Mouse (Mus musculus) midbrain, embryonic 15.5 days (tissue): Measurements from ENCODE around the gene Rnpc3. TPM values are rescaled to one million over a fixed set of nuclear protein-coding genes. Genes with fewer than 3 reads are reported as not detected.
"Not testable (repeated sequence)": the region's sequence is repeated elsewhere in the genome, so short reads cannot be mapped to it uniquely, and the experiment has no call there.

Experiments used
- ATAC-seq: fragments of 200-750 bp; cut with Nextera tagmentation; replicated peaks from 2 replicates; pipeline ENCODE4 v1.8.0; 2017; ENCODE audit warnings: moderate TSS enrichment
- H3K27ac ChIP-seq: fragments of 300-500 bp; sonication (generic); 2 replicates; pipeline ENCODE4 v1.5.1; 2015; ENCODE audit warnings: mild to moderate bottlenecking, inconsistent platforms
- H3K27me3 ChIP-seq: fragments of 300-500 bp; sonication (generic); replicated peaks from 2 replicates; pipeline ENCODE4 v1.6.1; 2015; ENCODE audit warnings: inconsistent platforms
- H3K36me3 ChIP-seq: fragments of 300-500 bp; sonication (generic); replicated peaks from 2 replicates; pipeline ENCODE4 v1.6.1; 2015; ENCODE audit warnings: inconsistent platforms
- H3K4me1 ChIP-seq: fragments of 300-500 bp; sonication (generic); 2 replicates; pipeline ENCODE4 v1.6.1; 2015; ENCODE audit warnings: inconsistent platforms
- H3K4me2 ChIP-seq: fragments of 300-500 bp; sonication (generic); 2 replicates; pipeline ENCODE4 v1.6.1; 2015; ENCODE audit warnings: inconsistent platforms, mild to moderate bottlenecking, moderate library complexity
- H3K4me3 ChIP-seq: fragments of 300-500 bp; sonication (generic); 2 replicates; pipeline ENCODE4 v1.5.1; 2015; ENCODE audit warnings: mild to moderate bottlenecking, inconsistent platforms
- H3K9ac ChIP-seq: fragments of 300-500 bp; sonication (generic); 2 replicates; pipeline ENCODE4 v1.6.1; 2015; ENCODE audit warnings: mild to moderate bottlenecking, inconsistent platforms
- H3K9me3 ChIP-seq: fragments of 300-500 bp; sonication (generic); 2 replicates; pipeline ENCODE4 v1.6.1; 2016; ENCODE audit warnings: inconsistent platforms
- WGBS: fragments of 180-500 bp; shearing (Covaris S2); methylation state at CpG from one replicate; pipeline ENCODE4 v1.1.7; 2015; ENCODE audit warnings: mixed read lengths; 5-methylcytosine and 5-hydroxymethylcytosine counted together
- polyA plus RNA-seq: library from polyadenylated mRNA; unstranded; fragments of >200 nt; fragmentation: Nextera tagmentation; extraction: Ambion mirVana; gene quantifications from 2 replicates; pipeline ENCODE4 v1.2.1, GENCODE M21; 2015

The Rnpc3 gene
- polyA plus RNA-seq = 52.8 and 60.3 TPM in 2 replicates

DNA sequence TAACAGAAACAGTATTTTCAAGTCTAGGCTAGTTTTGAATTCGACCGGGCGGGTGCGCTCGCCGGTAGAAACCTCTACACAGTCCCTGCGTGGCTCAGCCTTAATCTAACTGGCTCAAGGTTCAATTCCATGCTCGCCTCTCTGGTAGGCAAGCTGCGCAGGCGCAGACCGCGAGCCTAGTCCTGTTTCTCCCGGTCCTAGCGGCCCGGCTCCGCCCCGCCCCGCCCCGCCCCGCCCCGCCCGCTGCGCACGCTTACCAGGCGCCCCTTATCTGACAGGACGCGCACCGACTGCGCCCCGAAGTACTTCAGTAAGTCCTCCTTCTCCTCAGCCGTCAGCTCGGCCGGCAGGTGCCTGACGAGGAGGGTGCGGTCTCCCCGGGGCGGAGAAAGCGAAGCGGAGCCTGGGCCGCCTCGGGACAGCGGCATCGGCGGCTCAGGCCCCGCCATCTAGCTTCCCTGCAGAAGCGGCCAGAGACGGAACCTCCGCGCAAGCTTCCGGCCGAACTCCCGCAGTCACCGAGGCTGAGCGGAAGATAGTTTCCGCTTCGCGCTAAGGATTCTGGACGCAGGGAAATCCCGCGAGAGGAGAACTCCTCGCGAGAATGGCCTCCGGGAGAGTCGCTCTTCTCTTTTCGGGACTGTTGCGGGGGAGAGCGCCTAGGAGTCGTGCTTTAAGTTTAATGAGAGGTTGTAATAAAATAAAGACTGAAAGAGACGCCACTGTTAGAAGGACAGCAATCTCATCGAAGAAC is at the start of gene Rnpc3:
TSS of gene Rnpc3 (minus strand) at position 544 of the 754 bp plus-strand sequence.
- WGBS = under 1% methylated on average over 70 of the region's 70 CpGs
- peak within 1 kb of the TSS; percentile 88 for H3K9ac ChIP-seq
- peak; percentile 98 for ATAC-seq

DNA sequence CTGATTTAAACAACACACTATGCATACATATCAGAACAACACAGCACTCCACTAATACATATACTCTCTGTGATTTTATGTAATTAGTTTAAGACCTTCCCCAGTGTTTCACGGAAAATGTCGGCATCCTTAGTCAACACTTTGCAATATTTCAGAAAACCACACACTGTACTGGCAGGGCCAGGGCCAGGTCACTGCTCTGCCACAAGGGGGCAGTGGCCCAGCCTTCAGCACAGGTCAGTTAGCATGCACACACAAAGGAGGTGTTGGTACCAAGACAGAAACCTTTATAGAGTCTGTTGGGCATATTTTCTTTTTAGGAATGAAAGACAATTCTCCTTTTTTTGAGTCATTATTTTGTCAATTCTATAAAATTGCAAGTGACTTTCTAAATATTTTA is 27.0 kb upstream of the Rnpc3 start:
- Histone ChIP-seq H3K9me3 (no peaks in the 10 kb centered on the region), H3K4me3 (no peak overlapping the region), H3K9ac (no peak overlapping the region), H3K4me2 (no peak overlapping the region), H3K27ac (no peak overlapping the region), H3K36me3 (no peaks in the 10 kb centered on the region), H3K4me1 (no peaks in the 10 kb centered on the region), H3K27me3 (no peaks in the 10 kb centered on the region)
- WGBS = 68% methylated on average over 2 of the region's 2 CpGs
- 0 out of 2 replicates have a peak, but pooled peaks have one; percentile 65 for ATAC-seq

More for the DNA sequence above, at the start of gene Rnpc3:
- H3K36me3 ChIP-seq = no peaks in the 10 kb centered on the region
- peak within 1 kb of the TSS; percentile 75 for H3K4me3 ChIP-seq
- no peaks in the 10 kb centered on the region for H3K27me3 ChIP-seq
- H3K4me2 ChIP-seq = peak within 1 kb of the TSS; percentile 63
- H3K4me1 ChIP-seq = peaks cover 10% of the 10 kb centered on the region
- peak within 1 kb of the TSS; percentile 99 for H3K27ac ChIP-seq
- no peaks in the 10 kb centered on the region for H3K9me3 ChIP-seq

- no peaks in the 10 kb centered on the region for H3K36me3 ChIP-seq
- no peak for ATAC-seq
- H3K4me2 ChIP-seq = no peak overlapping the region
- no peaks in the 10 kb centered on the region for H3K9me3 ChIP-seq
- no peak overlapping the region for H3K9ac ChIP-seq
- H3K4me3 ChIP-seq = no peak overlapping the region
- H3K27me3 ChIP-seq = no peaks in the 10 kb centered on the region
- H3K27ac ChIP-seq = no peak overlapping the region
- H3K4me1 ChIP-seq = no peaks in the 10 kb centered on the region
- WGBS = 82% methylated on average over 3 of the region's 3 CpGs
Observed at GRCm38 (mm10) chr3:113654335-113654734, 24.4 kb upstream of the Rnpc3 start.

- H3K4me2 ChIP-seq, H3K9me3 ChIP-seq, H3K4me3 ChIP-seq, H3K36me3 ChIP-seq, H3K27me3 ChIP-seq, H3K9ac ChIP-seq, H3K4me1 ChIP-seq, H3K27ac ChIP-seq: not testable (repeated sequence)
- WGBS = 44% methylated on average over 3 of the region's 3 CpGs
- ATAC-seq = peak; percentile 63; the same call in 1 of the 2 replicates
Observed at GRCm38 (mm10) chr3:113651386-113651785, 21.4 kb upstream of the Rnpc3 start.

- Histone ChIP-seq H3K36me3 (no peaks in the 10 kb centered on the region), H3K4me3 (no peak overlapping the region), H3K27ac (no peak overlapping the region), H3K27me3 (no peaks in the 10 kb centered on the region), H3K4me1 (no peaks in the 10 kb centered on the region), H3K9me3 (no peaks in the 10 kb centered on the region), H3K4me2 (no peak overlapping the region), H3K9ac (no peak overlapping the region)
- WGBS = 90% methylated on average over 1 of the region's 1 CpGs
- no peak for ATAC-seq
Observed at GRCm38 (mm10) chr3:113639545-113639944, 9.6 kb upstream of the Rnpc3 start.

DNA sequence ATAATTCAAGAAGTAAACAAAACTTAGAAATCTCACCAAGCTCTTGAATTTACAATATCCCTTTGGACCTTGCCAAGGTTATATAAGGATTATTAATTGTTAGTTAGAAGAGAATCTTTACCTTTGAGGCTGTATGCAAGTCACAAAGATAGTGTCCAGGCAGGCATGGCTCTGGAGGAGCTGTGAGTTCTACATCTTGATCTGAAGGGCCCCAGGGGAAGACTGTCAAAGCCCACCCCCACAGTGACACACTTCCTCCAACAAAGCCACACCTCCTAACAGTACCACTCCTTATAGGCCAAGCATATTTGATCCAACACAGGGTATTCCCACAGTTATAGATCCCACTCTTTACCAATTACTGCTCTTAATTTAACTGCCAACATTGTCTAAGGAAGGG is 4.3 kb upstream of the Rnpc3 start:
- ATAC-seq = no peak
- no peak overlapping the region for H3K4me2 ChIP-seq

DNA sequence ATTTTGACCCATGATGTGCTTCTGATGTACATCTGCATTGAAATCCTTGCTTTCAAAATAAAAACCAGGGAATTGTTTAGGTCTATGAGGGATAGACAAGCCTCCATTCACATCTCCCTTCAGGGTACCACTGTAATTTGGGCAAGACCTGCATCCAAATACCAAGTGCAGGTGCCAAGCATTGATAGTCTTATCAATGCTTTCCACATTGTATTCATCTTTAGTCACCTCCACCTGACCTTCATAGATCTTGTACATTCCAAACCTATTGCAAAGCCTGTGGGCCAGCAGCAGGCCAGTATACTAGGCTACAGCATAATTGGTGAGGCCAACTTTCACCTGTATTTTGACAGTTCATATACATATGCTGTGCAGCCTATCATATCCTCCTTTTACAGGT is 1.7 kb upstream of the Rnpc3 start:
- no peak overlapping the region for H3K9ac ChIP-seq
- H3K27me3 ChIP-seq = no peaks in the 10 kb centered on the region
- no peak overlapping the region for H3K4me3 ChIP-seq
- H3K36me3 ChIP-seq = no peaks in the 10 kb centered on the region
- H3K9me3 ChIP-seq = no peaks in the 10 kb centered on the region
- no peak overlapping the region for H3K27ac ChIP-seq
- no peak for ATAC-seq
- no peak overlapping the region for H3K4me2 ChIP-seq
- H3K4me1 ChIP-seq = peaks cover 10% of the 10 kb centered on the region

More for the DNA sequence above, 4.3 kb upstream of the Rnpc3 start:
- no peaks in the 10 kb centered on the region for H3K36me3 ChIP-seq
- H3K4me1 ChIP-seq = peaks cover 6% of the 10 kb centered on the region
- no peak overlapping the region for H3K9ac ChIP-seq
- H3K27ac ChIP-seq = no peak overlapping the region
- H3K27me3 ChIP-seq = no peaks in the 10 kb centered on the region
- no peak overlapping the region for H3K4me3 ChIP-seq
- H3K9me3 ChIP-seq = no peaks in the 10 kb centered on the region

- 14% methylated on average over 13 of the region's 13 CpGs for WGBS
- Histone ChIP-seq H3K36me3 (no peaks in the 10 kb centered on the region), H3K4me1 (peaks cover 10% of the 10 kb centered on the region), H3K4me2 (peak overlapping the region; percentile 63), H3K27ac (peak overlapping the region; percentile 99), H3K9ac (peak overlapping the region; percentile 88), H3K4me3 (peak overlapping the region; percentile 75), H3K27me3 (no peaks in the 10 kb centered on the region), H3K9me3 (no peaks in the 10 kb centered on the region)
- peak; percentile 22; the same call in 1 of the 2 replicates for ATAC-seq
Observed at GRCm38 (mm10) chr3:113630564-113630963, 615 bp upstream of the Rnpc3 start.

GRCm38 (mm10) chr3:113606599-113606998 is 23.4 kb downstream of the Rnpc3 start, which contains the start of gene Amy1:
Gene Amy1 (minus strand): TSS chr3:113606699.
- Histone ChIP-seq H3K9me3 (no peaks in the 10 kb centered on the region), H3K4me1 (no peaks in the 10 kb centered on the region), H3K4me3 (no peak within 1 kb of the TSS), H3K36me3 (peaks cover 12% of the 10 kb centered on the region), H3K4me2 (no peak within 1 kb of the TSS), H3K27me3 (no peaks in the 10 kb centered on the region), H3K27ac (no peak within 1 kb of the TSS), H3K9ac (no peak within 1 kb of the TSS)
- no peak for ATAC-seq
- 95% methylated on average over 2 of the region's 2 CpGs for WGBS

- 0 out of 2 replicates have a peak, but pooled peaks cover 9% of the 10 kb centered on the region for H3K36me3 ChIP-seq
- H3K27ac ChIP-seq = no peak overlapping the region
- H3K27me3 ChIP-seq = no peaks in the 10 kb centered on the region
- no peaks in the 10 kb centered on the region for H3K9me3 ChIP-seq
- ATAC-seq = no peak
- no peak overlapping the region for H3K9ac ChIP-seq
- no peak overlapping the region for H3K4me3 ChIP-seq
- 41% methylated on average over 1 of the region's 1 CpGs for WGBS
- H3K4me1 ChIP-seq = no peaks in the 10 kb centered on the region
- no peak overlapping the region for H3K4me2 ChIP-seq
Observed at GRCm38 (mm10) chr3:113590844-113591243, 39.1 kb downstream of the Rnpc3 start.

GRCm38 (mm10) chr3:113574578-113574977 is 55.4 kb downstream of the Rnpc3 start:
- ATAC-seq = no peak
- no peak overlapping the region for H3K9ac ChIP-seq
- H3K9me3 ChIP-seq = no peaks in the 10 kb centered on the region
- H3K27ac ChIP-seq = no peak overlapping the region
- H3K36me3 ChIP-seq = no peaks in the 10 kb centered on the region
- WGBS = 85% methylated on average over 4 of the region's 4 CpGs
- H3K27me3 ChIP-seq = no peaks in the 10 kb centered on the region
- no peaks in the 10 kb centered on the region for H3K4me1 ChIP-seq
- no peak overlapping the region for H3K4me3 ChIP-seq
- no peak overlapping the region for H3K4me2 ChIP-seq

DNA sequence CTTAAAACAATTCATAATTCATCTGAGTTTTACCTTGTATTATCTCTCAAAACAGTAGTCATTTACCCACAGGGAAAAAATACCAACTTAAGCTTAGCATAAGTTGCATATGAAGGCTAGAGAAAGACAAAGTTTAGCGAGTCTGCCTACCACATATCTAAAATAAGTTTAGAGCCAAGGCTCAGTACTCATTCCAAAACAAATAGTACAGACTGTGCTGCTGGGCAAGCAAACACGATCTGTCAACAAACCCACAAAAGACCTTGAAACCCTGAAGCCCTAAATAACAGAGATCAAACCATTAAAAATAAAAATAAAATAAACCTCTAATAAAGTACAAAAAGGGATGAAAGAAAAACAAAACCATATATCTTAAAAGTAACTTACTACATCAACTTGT is 55.8 kb downstream of the Rnpc3 start:
- 78% methylated on average over 2 of the region's 2 CpGs for WGBS
- no peak overlapping the region for H3K4me3 ChIP-seq
- H3K27ac ChIP-seq = no peak overlapping the region
- H3K9ac ChIP-seq = no peak overlapping the region
- no peaks in the 10 kb centered on the region for H3K27me3 ChIP-seq
- H3K36me3 ChIP-seq = no peaks in the 10 kb centered on the region
- no peak for ATAC-seq
- H3K4me1 ChIP-seq = no peaks in the 10 kb centered on the region
- no peak overlapping the region for H3K4me2 ChIP-seq
- H3K9me3 ChIP-seq = no peaks in the 10 kb centered on the region

DNA sequence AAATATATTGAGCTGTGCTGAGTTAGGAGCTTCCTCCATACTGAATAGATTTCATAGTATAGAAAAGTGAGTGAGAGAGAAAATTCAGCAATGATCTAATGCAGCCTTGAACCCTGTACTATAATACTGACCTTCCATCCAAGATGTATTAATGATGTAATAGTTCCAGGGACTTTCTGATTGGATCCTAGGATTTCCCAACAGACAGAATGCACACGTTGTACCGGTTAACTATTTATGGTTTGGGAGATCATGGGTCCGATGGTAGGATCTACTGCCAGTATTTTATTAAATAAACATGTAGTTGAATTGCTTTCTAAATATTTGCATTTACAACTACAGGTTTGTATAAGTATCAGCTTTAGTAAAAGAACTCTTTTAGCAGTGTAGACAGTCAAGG is 57.8 kb downstream of the Rnpc3 start:
- Histone ChIP-seq H3K27ac (no peak overlapping the region), H3K27me3 (no peaks in the 10 kb centered on the region), H3K36me3 (no peaks in the 10 kb centered on the region), H3K9ac (no peak overlapping the region), H3K4me2 (no peak overlapping the region), H3K4me3 (no peak overlapping the region), H3K4me1 (no peaks in the 10 kb centered on the region), H3K9me3 (no peaks in the 10 kb centered on the region)
- WGBS = 89% methylated on average over 3 of the region's 3 CpGs
- no peak for ATAC-seq
